ENCODE assay signal across 9 mouse cellular contexts in the genomic region with DNA sequence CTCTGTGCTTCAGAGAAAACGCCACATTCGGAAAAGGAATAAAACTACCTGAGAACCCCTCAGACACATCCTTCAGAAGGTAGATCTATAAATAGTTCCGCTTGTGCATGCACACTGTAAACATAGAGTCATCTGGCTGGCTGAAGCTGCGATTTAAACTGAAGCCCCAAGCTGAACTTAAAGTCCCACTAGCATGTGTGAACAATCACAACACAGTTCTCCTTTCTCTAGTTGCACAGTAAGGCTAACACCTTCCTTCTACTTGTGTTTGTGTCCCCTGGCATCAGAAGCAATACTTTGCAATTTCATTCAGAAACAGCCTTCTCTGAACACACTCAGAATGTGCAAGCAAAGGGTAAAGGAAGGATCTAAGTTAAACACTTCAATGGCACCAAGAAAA.
DNase-seq lines count a peak whose midpoint lies in the region; ATAC-seq and TF ChIP-seq lines count a peak whose summit lies in the region.
"Had no signal": no experiment of that assay in that cellular context is flagged by ENCODE, and none has a peak within 500 bp of the region (broad histone marks: within the 10 kb centered on the region; RNA-seq: fewer than 3 reads in every experiment).

No protein-coding gene starts in this region.

- H3K9ac ChIP-seq in forebrain, embryonic 11.5 days (ENCODE audit: low read length) = no peak overlapping the region; the same call in 1 of the 2 replicates
- no peak overlapping the region for H3K9ac ChIP-seq in intestine, embryonic 15.5 days

- H3K4me2 ChIP-seq in forebrain, embryonic 11.5 days (ENCODE audit: low read depth, low read length, severe bottlenecking) = peak overlapping the region; percentile 42
- peak overlapping the region; percentile 35 for H3K4me2 ChIP-seq in intestine, embryonic 15.5 days (replicated peaks)

- H3K27ac ChIP-seq in left cerebral cortex, adult 2 months = peak overlapping the region; percentile 91
- H3K27ac ChIP-seq in forebrain, embryonic 11.5 days (ENCODE audit: low read depth, low read length) = peak overlapping the region; percentile 37; the same call in 1 of the 2 replicates
- H3K27ac ChIP-seq in intestine, embryonic 15.5 days = peak overlapping the region; percentile 38; the same call in 1 of the 2 replicates

- ATAC-seq in forebrain, embryonic 11.5 days (replicated peaks; ENCODE audit: low FRiP score) = no peak
- no peak for ATAC-seq in intestine, embryonic 15.5 days

- H3K4me1 ChIP-seq in forebrain, embryonic 11.5 days (replicated peaks; ENCODE audit: control insufficient read depth, insufficient read depth, low read length) = peaks cover 4% of the 10 kb centered on the region; the same call in 1 of the 2 replicates
- H3K4me1 ChIP-seq in intestine, embryonic 15.5 days (replicated peaks) = no peaks in the 10 kb centered on the region; the same call in 1 of the 2 replicates

- no peak for DNase-seq in left cerebral cortex, adult 2 months (ENCODE audit: extremely low spot score in 1 of 2, low spot score in 2 of 2)
- DNase-seq in left cerebral cortex, adult 9 months (ENCODE audit: low spot score in 2 of 2) = no peak
- DNase-seq in forebrain, embryonic 11.5 days (ENCODE audit: low spot score) = no peak
- peak; percentile 13 for DNase-seq in retina, embryonic 14.5 days (ENCODE audit: low spot score)
- DNase-seq in left cerebral cortex, postnatal 4 days = no peak
- no peak for DNase-seq in urinary bladder, postnatal 4 days (ENCODE audit: low spot score in 2 of 2)
- no peak for DNase-seq in left cerebral cortex, postnatal 10 days (ENCODE audit: extremely low spot score in 1 of 2, low spot score in 2 of 2)
- DNase-seq: kidney, postnatal 36 days had no signal

- peak overlapping the region; percentile 49 for H3K4me3 ChIP-seq in left cerebral cortex, adult 2 months
- peak overlapping the region; percentile 16; the same call in 1 of the 2 replicates for H3K4me3 ChIP-seq in forebrain, embryonic 11.5 days (ENCODE audit: low read depth, low read length)
- H3K4me3 ChIP-seq in intestine, embryonic 15.5 days (replicated peaks) = 0 out of 2 replicates have a peak overlapping the region, but pooled peaks have one; percentile 9

- H3K27me3 ChIP-seq in forebrain, embryonic 11.5 days (ENCODE audit: control insufficient read depth, insufficient read depth, low read length) = no peaks in the 10 kb centered on the region
- H3K27me3 ChIP-seq in intestine, embryonic 15.5 days (replicated peaks) = no peaks in the 10 kb centered on the region

- no peak for TF ChIP-seq CTCF in left cerebral cortex, adult 2 months (IDR thresholded peaks at IDR 0.05)

- no peaks in the 10 kb centered on the region for H3K36me3 ChIP-seq in forebrain, embryonic 11.5 days (ENCODE audit: control insufficient read depth, insufficient read depth, low read length)
- no peaks in the 10 kb centered on the region for H3K36me3 ChIP-seq in intestine, embryonic 15.5 days

- WGBS in forebrain, embryonic 11.5 days = 70% methylated on average over 4 of the region's 4 CpGs
- WGBS in intestine, embryonic 15.5 days = 28% methylated on average over 4 of the region's 4 CpGs

- no peaks in the 10 kb centered on the region for H3K9me3 ChIP-seq in forebrain, embryonic 11.5 days (ENCODE audit: control insufficient read depth, low read length)
- no peaks in the 10 kb centered on the region for H3K9me3 ChIP-seq in intestine, embryonic 15.5 days

- intact Hi-C loops in left cerebral cortex, adult 2 months (cut with DNase I) = loop anchor here (1.0 to 10.0 kb wide), 2 partner anchors 28 to 453 kb away; no protein-coding TSS in a partner anchor
- intact Hi-C loops in left cerebral cortex, postnatal 4 days (cut with DNase I) = loop anchor here (10.0 kb wide), 1 partner anchor 127 kb away; no protein-coding TSS in a partner anchor
- intact Hi-C loops in left cerebral cortex, postnatal 10 days (cut with DNase I) = loop anchor here (5.0 to 10.0 kb wide), 2 partner anchors 75 to 127 kb away; no protein-coding TSS in a partner anchor

Comparison
In these comparisons a context has a peak if more than half of its experiments do, and no peak if none do; other contexts are left out.
1. H3K27ac ChIP-seq: peak in every context shown above with its lines; median percentile 91 in left cerebral cortex, adult 2 months; 38 in intestine, embryonic 15.5 days; 37 in forebrain, embryonic 11.5 days.